Mouse (Mus musculus): Measurements from ENCODE around the gene Gm17949.

Gene Gm17949

DNA sequence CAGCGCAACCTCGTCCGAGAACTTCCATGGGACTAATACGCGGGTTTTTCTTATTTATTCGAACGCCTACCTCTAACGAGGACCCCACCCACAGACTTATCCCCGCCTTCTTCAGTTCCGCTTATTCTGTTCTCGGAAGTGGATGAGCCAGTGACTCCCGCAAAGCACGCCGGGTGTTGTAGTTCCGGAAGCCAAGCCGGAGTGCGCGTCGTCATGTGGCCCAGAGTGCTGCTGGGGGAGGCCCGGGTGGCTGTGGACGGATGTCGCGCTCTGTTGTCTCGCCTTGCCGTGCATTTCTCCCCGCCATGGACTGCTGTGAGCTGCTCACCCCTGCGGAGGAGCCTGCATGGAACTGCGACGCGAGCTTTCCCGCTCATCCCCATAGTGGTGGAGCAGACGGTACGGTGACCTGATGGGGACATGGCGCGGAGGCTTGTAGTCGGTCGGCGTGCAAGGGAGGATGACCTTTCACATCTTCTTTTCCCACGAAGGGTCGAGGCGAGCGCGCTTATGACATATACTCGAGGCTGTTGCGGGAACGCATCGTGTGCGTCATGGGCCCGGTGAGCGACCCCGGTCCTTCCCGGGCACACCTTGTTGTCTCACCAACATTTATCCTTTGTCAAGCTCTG lies 21.0 kb upstream of the Gm17949 start, which contains the start of gene Clpp:
TSS of gene Clpp (plus strand) at position 191 of the 632 bp plus-strand sequence.
- DNase-seq (ENCODE audit: extremely low spot score, low read depth, low spot score): peak; percentile 87

GRCm38 (mm10) chr17:56990966-56991365 lies 20.3 kb upstream of the Gm17949 start:
- no peak for DNase-seq (ENCODE audit: extremely low spot score, low read depth, low spot score)

GRCm38 (mm10) chr17:56995046-56995445 lies 16.2 kb upstream of the Gm17949 start:
- no peak for DNase-seq (ENCODE audit: extremely low spot score, low read depth, low spot score)

DNA sequence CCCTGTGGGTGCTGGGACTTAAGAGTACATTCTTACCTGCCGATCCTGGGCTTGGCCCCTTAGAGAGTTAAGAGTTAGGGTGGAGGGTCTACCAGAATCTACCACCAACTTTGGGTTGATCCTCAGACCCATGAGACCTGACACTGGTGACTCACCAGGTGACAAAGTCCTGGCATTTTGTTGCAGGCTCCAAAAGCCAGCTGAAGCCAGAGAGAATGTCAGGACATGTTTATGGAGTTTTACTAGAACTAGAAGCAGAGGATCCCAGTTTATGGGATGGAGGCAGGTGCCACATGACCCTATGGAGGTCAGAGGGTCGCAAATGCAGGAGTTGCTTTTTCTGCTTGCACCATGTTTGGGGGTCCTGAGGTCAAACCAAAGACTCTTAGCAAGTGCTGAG lies 14.8 kb upstream of the Gm17949 start:
- no peak for DNase-seq (ENCODE audit: extremely low spot score, low read depth, low spot score)

GRCm38 (mm10) chr17:56997029-56997667 lies 14.1 kb upstream of the Gm17949 start, which contains the start of gene Alkbh7:
Alkbh7 (plus strand) TSS chr17:56997339.
- DNase-seq (ENCODE audit: extremely low spot score, low read depth, low spot score): peak; percentile 95

- no peak for DNase-seq (ENCODE audit: extremely low spot score, low read depth, low spot score)
Observed at GRCm38 (mm10) chr17:56999414-56999813, 11.9 kb upstream of the Gm17949 start.

- no peak for DNase-seq (ENCODE audit: extremely low spot score, low read depth, low spot score)
Observed at GRCm38 (mm10) chr17:56999968-57000609, 11.2 kb upstream of the Gm17949 start, which contains the start of gene Pspn. Pspn (minus strand) TSS chr17:57000018.

DNA sequence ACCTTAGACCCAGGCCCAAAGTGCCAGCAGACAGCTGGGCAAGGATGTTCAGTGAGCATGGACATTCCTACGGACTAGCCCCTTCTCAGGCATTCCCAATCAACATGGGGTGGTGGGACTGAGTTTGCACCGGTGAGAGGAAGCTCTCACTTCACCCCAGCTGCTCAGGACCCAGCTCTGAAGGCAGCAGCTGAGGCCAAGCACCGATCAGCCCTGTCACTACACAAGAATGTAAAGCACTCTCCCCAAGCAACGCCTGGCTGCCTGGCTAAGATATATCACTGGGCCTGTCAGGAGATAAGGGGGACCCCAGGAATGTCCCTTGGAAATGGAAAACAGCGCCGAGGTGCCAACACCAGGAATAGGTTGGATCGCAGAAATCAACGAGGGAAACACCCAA lies 10.0 kb upstream of the Gm17949 start:
- DNase-seq (ENCODE audit: extremely low spot score, low read depth, low spot score): no peak

DNA sequence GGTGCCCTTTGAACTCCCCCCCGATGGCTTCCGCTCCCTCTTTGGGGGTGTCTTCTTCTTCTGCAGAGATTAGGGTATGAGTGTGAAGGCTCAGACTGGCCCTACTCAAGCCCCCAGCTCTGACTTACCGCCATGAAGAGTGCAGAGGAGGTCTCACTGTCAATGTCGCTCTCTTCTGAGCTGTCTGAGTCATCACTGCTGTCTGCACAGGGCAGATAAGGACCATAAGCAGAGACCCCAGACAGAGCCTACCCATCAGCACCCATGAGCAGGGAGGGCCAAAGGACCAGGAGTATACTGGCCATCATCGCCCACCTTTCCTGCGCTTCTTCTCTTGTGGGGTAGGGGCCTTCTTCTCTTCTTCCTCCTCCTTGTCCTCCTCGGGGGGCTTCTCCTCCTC lies 7.3 kb upstream of the Gm17949 start:
- DNase-seq (ENCODE audit: extremely low spot score, low read depth, low spot score): no peak

DNA sequence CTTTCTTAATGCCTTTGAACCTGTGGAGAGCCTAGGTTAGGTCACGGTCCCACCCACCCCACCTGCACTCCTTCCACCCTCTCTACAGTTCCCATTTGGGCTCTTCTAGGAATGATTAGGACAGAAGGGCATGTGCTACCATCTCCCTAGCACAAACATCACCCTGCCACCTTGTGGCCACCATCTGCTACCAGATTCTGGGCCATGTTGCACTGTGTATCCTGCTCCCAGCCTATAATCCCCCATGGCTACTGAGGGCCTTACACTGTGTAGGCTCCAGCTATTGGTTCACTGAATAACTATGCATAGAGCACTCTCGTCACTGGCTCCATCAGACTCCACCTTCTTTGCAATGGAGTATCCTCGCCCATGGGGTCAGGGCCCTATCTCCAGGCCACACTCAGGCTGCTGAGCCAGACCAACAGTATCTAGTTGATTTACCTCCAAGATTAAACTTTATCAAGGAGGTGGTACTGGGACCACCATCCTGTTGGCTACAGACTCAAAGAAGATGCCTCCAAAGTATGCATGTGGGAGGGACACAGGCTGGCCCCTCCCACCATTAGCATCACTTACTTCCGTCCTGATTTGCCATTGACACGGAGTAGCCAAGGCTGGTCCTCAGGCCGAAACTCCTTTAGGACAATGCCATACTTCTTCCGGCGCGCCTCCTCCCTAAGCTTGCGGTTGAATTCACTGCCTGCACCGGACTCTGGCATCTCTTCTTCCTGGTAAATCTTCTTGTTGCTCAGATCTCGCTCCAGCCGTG lies 3.9 kb upstream of the Gm17949 start:
- no peak for DNase-seq (ENCODE audit: extremely low spot score, low read depth, low spot score)

GRCm38 (mm10) chr17:57010911-57011235 lies 396 bp upstream of the Gm17949 start:
- no peak for DNase-seq (ENCODE audit: extremely low spot score, low read depth, low spot score)

- DNase-seq (ENCODE audit: extremely low spot score, low read depth, low spot score): no peak
Observed at GRCm38 (mm10) chr17:57012245-57012795, 1.1 kb downstream of the Gm17949 start.

- no peak for DNase-seq (ENCODE audit: extremely low spot score, low read depth, low spot score)
Observed at GRCm38 (mm10) chr17:57019693-57020092, 8.4 kb downstream of the Gm17949 start.

DNA sequence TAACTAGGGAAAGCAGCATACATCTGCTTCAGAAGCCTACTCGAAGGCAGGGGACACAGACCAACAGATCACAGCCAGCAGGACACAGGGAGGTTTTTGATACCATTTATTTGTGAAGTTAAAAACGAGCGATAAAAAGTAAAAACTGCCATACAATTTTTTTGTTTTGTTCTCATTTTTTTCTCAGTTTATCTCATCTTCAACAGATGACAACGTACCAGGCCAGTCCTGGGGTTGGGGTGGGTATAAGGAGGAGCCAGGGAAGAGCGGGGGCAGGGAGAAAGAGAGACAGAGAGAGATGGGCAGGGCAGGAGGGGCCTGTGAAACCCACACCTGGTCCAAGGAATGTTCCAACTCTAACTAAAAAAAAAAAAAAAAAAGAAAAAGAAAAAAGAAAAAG lies 9.7 kb downstream of the Gm17949 start:
- no peak for DNase-seq (ENCODE audit: extremely low spot score, low read depth, low spot score)

GRCm38 (mm10) chr17:57027471-57027870 lies 16.2 kb downstream of the Gm17949 start:
- no peak for DNase-seq (ENCODE audit: extremely low spot score, low read depth, low spot score)

- DNase-seq (ENCODE audit: extremely low spot score, low read depth, low spot score): no peak
Observed at GRCm38 (mm10) chr17:57029691-57030090, 18.4 kb downstream of the Gm17949 start.

DNA sequence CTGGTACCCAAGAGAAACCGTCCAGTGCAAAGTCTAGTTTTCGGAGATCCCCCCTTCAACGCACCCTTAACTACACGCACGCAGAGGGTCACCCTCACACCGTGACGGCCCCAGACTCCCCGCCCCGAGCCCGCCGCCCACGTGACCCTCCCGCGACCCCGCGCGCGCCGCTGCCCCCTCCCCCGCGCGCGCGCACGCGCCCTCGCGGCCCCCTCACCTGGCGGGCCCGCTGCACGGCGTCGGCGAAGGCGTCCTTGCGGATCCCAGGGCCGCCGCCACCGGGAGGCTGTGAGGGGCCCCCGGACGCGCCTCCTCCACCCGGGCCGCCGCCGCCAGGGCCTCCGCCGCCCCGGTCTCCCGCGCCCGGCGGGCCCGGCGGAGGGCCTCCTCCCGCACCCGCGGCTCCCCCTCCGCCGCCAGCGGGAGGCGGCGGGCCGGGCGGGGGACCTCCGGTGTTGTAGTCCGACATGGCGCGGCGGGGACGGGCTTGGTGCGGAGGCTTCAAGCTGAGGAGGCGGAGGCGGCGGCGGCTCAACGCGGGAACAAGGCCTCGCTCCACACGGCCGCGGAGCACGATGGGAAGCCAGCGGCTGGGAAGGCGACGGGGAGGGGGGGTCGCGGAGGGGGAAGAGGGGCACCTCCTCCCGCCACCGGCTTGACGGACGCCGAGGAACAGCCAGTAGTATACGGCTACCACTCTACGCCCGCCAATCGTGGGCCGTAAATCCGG lies 19.8 kb downstream of the Gm17949 start, which contains the start of gene Khsrp:
TSS of gene Khsrp (minus strand) at position 592 of the 730 bp plus-strand sequence.
- DNase-seq (ENCODE audit: extremely low spot score, low read depth, low spot score): no peak

DNA sequence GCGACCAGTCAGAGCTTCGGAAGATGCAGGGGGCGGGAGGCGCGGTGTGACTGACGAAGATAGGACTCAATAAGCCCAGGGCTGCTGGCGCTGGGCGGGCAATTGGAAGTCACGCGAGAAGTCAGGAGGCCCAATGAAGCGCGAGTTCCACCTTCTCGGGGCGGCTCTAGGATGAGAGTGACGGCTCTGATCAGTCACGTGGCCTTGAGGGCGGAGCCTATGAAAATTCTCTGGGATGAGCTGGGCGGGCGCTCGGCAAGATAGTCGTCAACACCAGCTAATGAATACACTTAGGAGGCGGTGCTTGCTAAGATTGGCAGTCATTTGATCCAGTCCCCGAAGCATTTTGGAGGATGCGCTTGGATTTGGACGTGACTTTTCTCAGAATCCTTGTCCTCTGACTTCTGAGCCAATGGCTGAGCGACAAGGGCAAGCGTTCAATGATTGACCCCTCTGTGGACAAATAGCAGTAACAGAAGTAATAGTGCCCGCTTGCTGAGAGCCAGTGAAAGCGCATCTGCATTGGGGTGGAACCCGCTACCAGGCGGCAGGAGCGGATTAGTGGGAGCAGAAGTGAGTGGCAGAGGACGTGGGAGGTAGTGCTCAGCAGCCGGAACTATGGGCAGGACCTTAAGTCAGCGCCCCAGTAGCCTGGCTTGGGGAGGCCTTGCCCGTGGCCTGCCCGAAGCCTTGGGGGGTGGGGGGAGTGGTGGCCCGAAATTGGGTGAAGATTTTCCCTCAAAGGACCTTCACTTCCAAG lies 20.6 kb downstream of the Gm17949 start:
- peak; percentile 99 for DNase-seq (ENCODE audit: extremely low spot score, low read depth, low spot score)

- DNase-seq (ENCODE audit: extremely low spot score, low read depth, low spot score): no peak
Observed at GRCm38 (mm10) chr17:57032854-57033253, 21.6 kb downstream of the Gm17949 start.

DNA sequence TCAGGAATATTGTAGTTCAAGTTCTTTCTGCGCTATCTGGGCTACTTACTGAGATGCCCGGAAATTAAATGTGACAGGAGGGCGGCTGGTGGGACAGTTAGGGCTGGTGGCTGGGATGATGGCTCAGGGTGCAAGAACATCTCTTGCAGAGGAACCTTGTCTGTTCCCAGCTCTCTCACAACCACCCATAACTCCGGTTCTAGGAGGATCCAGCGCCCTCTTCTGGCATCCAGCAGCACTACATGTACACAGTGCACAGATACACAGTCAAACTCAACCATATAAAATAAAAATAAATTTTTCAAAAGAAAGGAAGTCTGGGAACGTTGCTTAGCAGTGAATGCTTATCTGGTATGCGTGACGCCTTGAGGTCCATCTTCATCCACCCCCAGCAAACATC lies 27.7 kb downstream of the Gm17949 start:
- DNase-seq (ENCODE audit: extremely low spot score, low read depth, low spot score): no peak
